Mouse (Mus musculus) gastrocnemius, postnatal 10 days (tissue): ENCODE data around the gene Lrrn4. TPM values are rescaled to one million over a fixed set of nuclear protein-coding genes. Genes with fewer than 3 reads are reported as not detected.

Experiments used
- DNase-seq: peaks from one replicate; pipeline ENCODE4 v3.0.0; 2021; ENCODE audit warnings: mixed read lengths
- total RNA-seq, 2 experiments: library from RNA; stranded (reverse); gene quantifications; 2 replicates each; pipeline ENCODE4 v1.2.3; 2021

Lrrn4 gene
- total RNA-seq, 2 experiments from 2014 or later = 0.07 to 0.09 TPM

- no peak for DNase-seq
Observed at GRCm38 (mm10) chr2:132870286-132870685, 10.4 kb downstream of the Lrrn4 start.

GRCm38 (mm10) chr2:132869682-132870081 lies 11.0 kb downstream of the Lrrn4 start:
- no peak for DNase-seq

- DNase-seq = no peak
Observed at GRCm38 (mm10) chr2:132867521-132867920, 13.2 kb downstream of the Lrrn4 start.

- DNase-seq = no peak
Observed at GRCm38 (mm10) chr2:132863325-132863724, 17.4 kb downstream of the Lrrn4 start.

DNA sequence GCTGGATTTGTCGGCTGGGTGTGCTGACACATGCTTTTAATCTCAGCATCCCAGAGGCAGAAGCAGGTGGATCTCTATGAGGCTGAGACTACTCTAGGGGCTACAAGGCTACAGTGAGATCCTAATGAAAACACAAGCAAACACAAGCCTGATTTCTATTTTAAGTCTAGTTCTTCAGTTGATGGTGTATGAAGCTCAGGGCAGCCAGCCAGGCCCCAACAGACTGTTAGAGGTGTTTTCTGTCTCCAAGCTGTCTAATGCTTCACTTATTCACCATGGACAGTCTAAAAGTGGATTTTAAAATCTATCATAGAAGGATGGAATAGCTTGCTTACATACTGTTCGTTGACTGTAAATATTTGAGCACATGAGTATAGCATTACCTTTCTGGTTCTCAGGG lies 19.2 kb downstream of the Lrrn4 start:
- DNase-seq = no peak

- DNase-seq = no peak
Observed at GRCm38 (mm10) chr2:132860435-132860834, 20.3 kb downstream of the Lrrn4 start.

- no peak for DNase-seq
Observed at GRCm38 (mm10) chr2:132856333-132856732, 24.4 kb downstream of the Lrrn4 start.

DNA sequence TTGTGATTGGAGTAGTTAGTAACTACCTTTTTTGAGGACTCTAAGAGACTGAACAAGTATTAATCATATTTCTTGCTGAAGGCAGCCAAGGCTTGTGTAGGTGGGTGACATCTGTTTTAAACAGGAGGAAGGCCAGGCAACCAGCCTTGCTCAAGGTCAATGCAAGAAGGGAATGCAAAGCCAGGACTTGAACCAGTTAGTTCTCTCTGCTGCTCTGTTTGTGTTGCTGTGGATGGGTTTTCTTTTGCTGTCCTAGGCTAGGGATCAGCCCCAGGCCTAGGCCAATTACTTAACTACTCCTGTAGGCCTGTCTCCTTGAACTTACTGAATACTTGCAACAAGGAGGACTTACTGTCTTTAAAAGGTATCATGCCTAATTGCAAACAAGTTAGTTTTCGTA lies 27.6 kb downstream of the Lrrn4 start:
- DNase-seq = no peak

DNA sequence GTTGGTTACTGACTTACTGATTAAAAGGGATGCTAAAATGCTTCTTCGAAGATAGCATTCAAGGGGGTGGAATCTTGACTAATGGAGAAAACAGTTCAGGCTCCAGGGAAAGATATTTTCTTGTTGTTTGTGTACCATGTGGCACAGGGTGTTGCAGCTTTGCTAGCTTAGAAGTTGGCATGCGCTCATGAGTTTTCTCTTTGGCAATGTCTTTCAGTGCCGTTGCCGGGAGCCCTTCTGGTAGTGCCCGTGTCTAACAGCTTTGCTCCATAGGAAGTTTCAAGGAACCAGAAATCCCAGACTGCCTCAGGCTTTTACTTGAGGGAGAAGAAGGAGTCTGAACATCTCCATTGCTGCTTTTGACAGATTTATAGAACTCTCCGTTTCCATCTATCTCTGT lies 31.6 kb downstream of the Lrrn4 start:
- no peak for DNase-seq

DNA sequence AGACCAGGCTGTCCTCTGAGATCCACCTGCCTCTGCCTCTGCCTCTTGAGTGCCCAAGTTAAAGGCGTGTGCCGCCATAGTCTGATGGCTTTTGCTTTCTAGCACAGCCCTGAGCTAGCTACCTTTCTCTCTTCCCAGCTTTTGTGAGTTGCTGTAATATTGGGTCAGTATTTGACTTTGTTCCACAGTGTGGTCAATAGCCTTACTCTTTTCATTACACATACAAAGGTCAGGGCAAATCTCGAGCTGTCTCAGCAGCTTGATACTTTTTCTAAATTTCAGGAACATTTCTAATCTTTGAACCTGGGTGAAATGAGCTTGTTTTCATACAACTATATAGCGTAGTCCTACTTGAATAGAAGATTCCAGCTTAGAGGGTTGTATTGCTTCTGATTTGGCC lies 32.3 kb downstream of the Lrrn4 start:
- no peak for DNase-seq

GRCm38 (mm10) chr2:132847581-132847980 lies 33.1 kb downstream of the Lrrn4 start:
- DNase-seq = peak; percentile 7

DNA sequence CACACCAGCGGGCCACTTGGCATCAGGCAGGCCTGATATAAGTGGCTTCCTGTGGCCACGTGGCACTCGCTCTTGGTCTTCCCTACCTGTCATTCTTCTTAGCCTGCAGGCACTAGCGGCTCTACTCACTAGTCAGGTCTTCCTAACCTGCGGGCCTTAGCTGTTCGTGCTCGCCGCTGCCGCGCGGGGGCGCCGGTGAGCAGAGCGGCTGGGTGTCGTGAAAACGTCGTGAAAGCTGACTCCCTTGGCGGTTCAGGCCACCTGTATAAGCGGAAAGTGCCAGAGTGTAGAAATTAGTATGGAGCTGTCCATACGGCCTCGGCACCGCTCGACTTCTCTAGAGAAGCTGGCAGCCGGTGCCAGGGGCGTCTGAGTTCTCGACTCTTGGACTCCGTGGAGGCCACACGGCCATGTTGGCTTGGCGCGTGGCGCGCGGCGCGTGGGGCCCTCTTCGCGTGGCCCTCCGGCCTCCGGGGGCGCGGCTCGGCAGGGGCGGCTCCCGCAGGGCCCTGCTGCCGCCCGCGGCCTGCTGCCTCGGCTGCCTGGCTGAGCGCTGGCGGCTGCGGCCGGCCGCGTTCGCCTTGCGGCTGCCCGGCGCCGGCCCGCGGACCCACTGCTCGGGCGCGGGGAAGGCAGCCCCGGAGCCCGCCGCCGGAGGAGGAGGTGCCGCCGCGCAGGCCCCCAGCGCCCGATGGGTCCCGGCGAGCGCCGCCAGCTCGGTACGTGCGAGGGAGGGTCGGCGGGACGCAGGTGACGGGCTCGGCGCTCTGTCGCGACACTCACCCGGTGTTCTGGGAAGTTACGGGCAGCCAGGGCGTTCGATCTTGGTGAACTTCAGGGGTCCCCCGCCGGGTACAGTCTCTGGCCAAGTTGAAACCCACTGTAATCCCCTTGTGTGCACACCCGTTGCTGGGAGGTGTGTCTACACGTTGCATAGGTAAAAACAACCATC lies 34.0 kb downstream of the Lrrn4 start, which contains the start of gene Crls1:
Gene Crls1 (plus strand): TSS at position 260 of the 952 bp plus-strand sequence.
- peak; percentile 94 for DNase-seq

GRCm38 (mm10) chr2:132841071-132841470 lies 39.6 kb downstream of the Lrrn4 start:
- DNase-seq = no peak

Other genes with a start within 250 kb of the Lrrn4 start
- gene Shld1, start 194.0 kb downstream of the Lrrn4 start, total RNA-seq = 1 to 10 TPM; 3.6 to 5.7 TPM
- gene Chgb, start 99.6 kb downstream of the Lrrn4 start, total RNA-seq = under 1 TPM; 0.42 to 0.52 TPM
- 1 to 10 TPM; 7.9 to 9.8 TPM for gene Trmt6, start 64.8 kb downstream of the Lrrn4 start, total RNA-seq
- 1 to 10 TPM; 1.5 to 2.1 TPM for gene Mcm8, start 64.8 kb downstream of the Lrrn4 start, total RNA-seq
- 10 to 100 TPM; 17.1 to 19.0 TPM for gene Crls1, start 34.2 kb downstream of the Lrrn4 start, total RNA-seq
- not detected for gene Fermt1, start 65.0 kb upstream of the Lrrn4 start, total RNA-seq